Mouse (Mus musculus): ENCODE data around the gene Def8.

GRCm38 (mm10) chr8:123410788-123411187, 12.5 kb upstream of the Def8 start:
- TF ChIP-seq CTCF (conservative IDR thresholded peaks at IDR 0.05; ENCODE audit: insufficient read depth, insufficient read length, low read depth, low read length), result no peak
- no peak for TF ChIP-seq POLR2A (IDR thresholded peaks at IDR 0.05; ENCODE audit: low read depth, low read length)
